Mouse (Mus musculus) hindbrain, embryonic 12.5 days (tissue): ENCODE measurements around the gene Lamc1. TPM values are rescaled to one million over a fixed set of nuclear protein-coding genes. Genes with fewer than 3 reads are reported as not detected.
"Not testable (repeated sequence)": the region's sequence is repeated elsewhere in the genome, so short reads cannot be mapped to it uniquely, and the experiment has no call there.

Experiments
- ATAC-seq: fragments of 200-750 bp; cut with Nextera tagmentation; 2 replicates; pipeline ENCODE4 v1.8.0; 2017; ENCODE audit warnings: moderate TSS enrichment; ENCODE audit not compliant: low FRiP score
- H3K27ac ChIP-seq: fragments of 300-500 bp; sonication (generic); 2 replicates; pipeline ENCODE4 v1.5.1; 2016; ENCODE audit warnings: mild to moderate bottlenecking
- H3K27me3 ChIP-seq: fragments of 300-500 bp; sonication (generic); 2 replicates; pipeline ENCODE4 v1.6.1; 2016; ENCODE audit warnings: mild to moderate bottlenecking
- H3K36me3 ChIP-seq: fragments of 300-500 bp; sonication (generic); 2 replicates; pipeline ENCODE4 v1.6.1; 2016; ENCODE audit warnings: mild to moderate bottlenecking
- H3K4me1 ChIP-seq: fragments of 300-500 bp; sonication (generic); 2 replicates; pipeline ENCODE4 v1.6.1; 2016
- H3K4me2 ChIP-seq: fragments of 300-500 bp; sonication (generic); replicated peaks from 2 replicates; pipeline ENCODE4 v1.6.1; 2016; ENCODE audit warnings: mild to moderate bottlenecking
- H3K4me3 ChIP-seq: fragments of 300-500 bp; sonication (generic); 2 replicates; pipeline ENCODE4 v1.5.1; 2016; ENCODE audit warnings: mild to moderate bottlenecking
- H3K9ac ChIP-seq: fragments of 300-500 bp; sonication (generic); 2 replicates; pipeline ENCODE4 v1.6.1; 2016; ENCODE audit warnings: mild to moderate bottlenecking, moderate library complexity
- H3K9me3 ChIP-seq: fragments of 300-500 bp; sonication (generic); replicated peaks from 2 replicates; pipeline ENCODE4 v1.6.1; 2016; ENCODE audit warnings: mild to moderate bottlenecking
- WGBS: fragments of 180-500 bp; shearing (Covaris S2); methylation state at CpG from one replicate; pipeline ENCODE4 v1.1.7; 2016; 5-methylcytosine and 5-hydroxymethylcytosine counted together
- polyA plus RNA-seq: library from polyadenylated mRNA; unstranded; fragments of >200 nt; fragmentation: Nextera tagmentation; extraction: Ambion mirVana; gene quantifications from 2 replicates; pipeline ENCODE4 v1.2.1, GENCODE M21; 2016

Gene Lamc1
- polyA plus RNA-seq, 1 experiment from 2014 or later: 35.7 TPM

DNA sequence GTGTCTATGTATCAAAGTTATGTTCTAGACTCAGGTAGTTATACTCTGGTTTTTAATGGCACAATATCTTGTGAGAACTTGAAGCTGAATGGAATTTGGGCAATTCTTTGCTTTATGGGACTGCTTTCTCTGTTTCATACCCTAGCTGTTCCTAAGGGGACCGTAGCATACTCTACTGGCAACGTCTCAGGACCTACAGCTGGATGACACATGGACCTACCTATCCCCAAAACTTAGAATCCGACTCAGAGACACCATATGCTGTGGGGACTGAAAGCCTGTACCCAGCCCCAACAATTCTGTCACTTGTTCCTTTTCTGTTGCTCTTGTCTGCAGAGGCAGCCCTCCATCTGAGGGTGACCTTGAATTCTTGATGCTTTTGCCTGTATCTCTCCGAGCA is 23.3 kb downstream of the Lamc1 start:
- WGBS: 79% methylated on average over 4 of the region's 4 CpGs
- H3K27ac ChIP-seq: no peak overlapping the region
- no peak overlapping the region for H3K4me3 ChIP-seq
- H3K36me3 ChIP-seq: no peaks in the 10 kb centered on the region
- no peak overlapping the region for H3K9ac ChIP-seq
- no peak for ATAC-seq
- peaks cover 18% of the 10 kb centered on the region for H3K4me1 ChIP-seq
- H3K9me3 ChIP-seq: no peaks in the 10 kb centered on the region
- H3K4me2 ChIP-seq: no peak overlapping the region
- no peaks in the 10 kb centered on the region for H3K27me3 ChIP-seq

DNA sequence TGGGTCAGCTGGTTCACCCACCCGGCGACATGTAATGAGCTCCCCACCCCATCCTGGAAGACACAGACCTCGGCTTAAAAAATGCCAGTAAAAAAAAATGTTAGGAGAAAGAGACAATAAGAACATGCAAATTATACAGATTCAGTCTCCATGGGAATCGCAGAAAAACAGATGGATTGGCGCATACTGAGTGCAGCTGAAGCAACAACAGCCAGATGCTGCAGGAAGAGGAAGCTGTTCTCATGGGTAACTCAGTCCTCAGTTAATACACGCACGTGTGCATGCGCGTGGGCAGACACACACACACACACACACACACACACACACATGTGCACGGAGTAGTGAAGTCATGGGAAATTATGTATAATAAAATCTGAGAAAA is 23.7 kb downstream of the Lamc1 start:
- Histone ChIP-seq H3K4me2 (no peak overlapping the region), H3K36me3 (no peaks in the 10 kb centered on the region), H3K9ac (no peak overlapping the region), H3K4me1 (peaks cover 18% of the 10 kb centered on the region), H3K27me3 (no peaks in the 10 kb centered on the region), H3K9me3 (no peaks in the 10 kb centered on the region), H3K4me3 (no peak overlapping the region), H3K27ac (no peak overlapping the region)
- WGBS: 55% methylated on average over 10 of the region's 10 CpGs
- no peak for ATAC-seq

DNA sequence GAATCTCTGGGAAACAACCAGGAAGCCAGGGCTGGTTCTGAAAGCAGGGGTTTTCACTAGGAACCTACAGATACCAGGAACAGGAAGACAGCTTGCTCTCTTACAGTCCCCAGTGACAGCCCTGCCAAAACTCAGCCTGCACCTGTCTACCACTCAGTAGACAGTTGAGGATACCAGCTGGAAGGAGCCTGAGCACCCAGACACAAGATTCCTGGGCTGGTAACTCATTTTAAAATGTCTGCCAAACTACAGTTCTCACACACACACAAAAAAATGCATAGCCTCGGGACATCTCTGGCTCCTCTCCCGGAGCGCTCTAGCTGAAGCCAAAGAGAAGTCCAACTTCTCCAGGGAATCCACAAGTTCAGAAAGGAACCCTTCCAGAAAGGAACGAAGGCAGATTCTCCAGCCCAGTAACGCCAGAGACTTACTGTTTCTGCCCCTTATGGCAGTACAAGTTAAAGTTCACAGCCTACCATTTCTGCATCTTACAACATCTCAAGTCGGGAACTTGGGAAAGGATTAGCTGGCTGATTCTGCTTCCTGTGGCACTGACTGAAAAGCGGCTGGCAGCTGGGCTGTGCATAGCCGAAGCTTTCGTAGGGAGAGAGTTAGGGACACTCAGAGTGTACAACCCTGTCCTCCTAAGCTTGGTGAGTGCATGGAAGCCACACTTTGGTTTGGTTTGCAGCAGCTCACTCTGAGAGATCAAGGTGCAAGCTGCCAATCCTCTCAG is 24.2 kb downstream of the Lamc1 start:
- no peaks in the 10 kb centered on the region for H3K36me3 ChIP-seq
- H3K4me3 ChIP-seq: no peak overlapping the region
- no peak overlapping the region for H3K4me2 ChIP-seq
- no peaks in the 10 kb centered on the region for H3K27me3 ChIP-seq
- no peak overlapping the region for H3K9ac ChIP-seq
- peaks cover 18% of the 10 kb centered on the region for H3K4me1 ChIP-seq
- H3K9me3 ChIP-seq: no peaks in the 10 kb centered on the region
- no peak overlapping the region for H3K27ac ChIP-seq
- ATAC-seq: no peak
- 74% methylated on average over 9 of the region's 9 CpGs for WGBS

DNA sequence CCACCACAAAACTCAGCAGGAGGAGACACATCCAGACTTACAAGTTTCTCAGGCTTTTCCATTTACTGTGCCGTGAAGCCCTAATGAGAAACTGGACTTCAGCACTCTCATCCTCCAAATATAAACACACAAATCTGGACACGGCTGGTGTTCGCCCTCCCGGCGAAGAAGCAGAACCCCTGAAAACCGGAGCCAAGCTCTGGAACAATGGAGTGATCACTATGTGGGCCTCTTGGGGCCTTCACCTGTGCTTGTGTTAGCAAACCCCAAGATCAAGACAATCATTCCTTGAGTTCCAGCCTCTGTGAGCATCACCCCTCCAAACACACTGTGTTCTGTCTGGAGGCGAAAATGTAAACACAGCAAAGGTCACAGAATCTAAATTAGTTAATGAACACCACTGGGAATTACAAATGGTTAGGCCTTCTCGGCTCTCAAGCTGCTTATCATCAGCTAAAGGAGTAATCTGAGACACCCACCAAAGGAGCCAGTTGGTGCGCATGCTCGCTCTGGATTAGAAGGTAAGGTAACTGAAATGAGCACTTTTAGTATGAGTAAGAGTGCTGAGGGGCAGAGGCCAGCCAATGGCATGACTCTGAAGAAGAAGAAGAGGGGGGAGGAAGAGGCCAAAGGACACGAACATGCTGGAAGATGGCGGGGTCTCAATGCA is 24.9 kb downstream of the Lamc1 start:
- no peaks in the 10 kb centered on the region for H3K27me3 ChIP-seq
- no peak overlapping the region for H3K27ac ChIP-seq
- H3K4me3 ChIP-seq: no peak overlapping the region
- H3K4me2 ChIP-seq: no peak overlapping the region
- H3K9me3 ChIP-seq: no peaks in the 10 kb centered on the region
- no peak for ATAC-seq
- 73% methylated on average over 12 of the region's 12 CpGs for WGBS
- H3K9ac ChIP-seq: no peak overlapping the region
- peaks cover 18% of the 10 kb centered on the region for H3K4me1 ChIP-seq
- H3K36me3 ChIP-seq: no peaks in the 10 kb centered on the region

DNA sequence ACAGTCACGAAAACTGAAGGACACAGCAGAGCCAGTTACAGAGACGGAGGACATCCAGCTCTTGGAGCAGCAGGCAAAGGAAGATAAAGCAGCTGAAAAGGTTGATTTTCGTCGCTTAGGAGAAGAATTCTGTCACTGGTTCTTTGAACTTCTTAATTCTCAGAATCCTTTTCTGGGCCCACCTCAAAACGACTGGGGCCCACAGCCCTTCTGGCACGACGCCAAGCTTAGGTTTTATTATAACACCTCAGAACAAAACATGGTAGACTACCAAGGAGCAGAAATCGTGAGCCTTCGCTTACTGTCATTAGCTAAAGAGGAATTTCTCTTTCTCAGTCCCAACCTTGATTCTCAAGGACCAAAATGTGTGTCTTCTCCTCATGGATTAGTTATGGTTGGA is 26.9 kb downstream of the Lamc1 start:
- ATAC-seq, H3K4me2 ChIP-seq: not testable (repeated sequence)
- WGBS: 91% methylated on average over 9 of the region's 9 CpGs

DNA sequence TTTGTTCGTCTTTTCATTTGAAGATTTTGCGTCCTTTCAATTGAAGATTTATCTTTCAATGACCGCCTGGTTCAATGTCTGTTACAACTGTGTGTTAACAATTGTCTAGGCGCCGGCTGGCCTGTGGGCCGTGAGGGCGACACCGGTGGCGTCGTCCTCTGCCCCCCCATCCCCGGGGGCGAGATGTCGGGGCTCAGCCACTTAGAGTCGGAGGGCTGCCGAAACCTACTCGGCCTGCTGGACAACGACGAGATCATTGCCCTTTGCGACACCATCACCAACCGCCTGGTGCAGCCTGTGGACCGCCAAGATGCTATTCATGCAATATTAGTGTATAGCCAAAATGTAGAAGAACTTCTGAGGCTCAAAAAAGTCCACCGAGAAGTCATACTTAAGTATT is 27.3 kb downstream of the Lamc1 start:
- H3K4me3 ChIP-seq, ATAC-seq, H3K27me3 ChIP-seq, H3K9ac ChIP-seq, H3K9me3 ChIP-seq, H3K27ac ChIP-seq, H3K4me2 ChIP-seq, H3K36me3 ChIP-seq: not testable (repeated sequence)
- H3K4me1 ChIP-seq: peaks cover 18% of the 10 kb centered on the region
- WGBS: 95% methylated on average over 22 of the region's 22 CpGs

More for the DNA sequence above, 26.9 kb downstream of the Lamc1 start:
- not testable (repeated sequence) for H3K36me3 ChIP-seq, H3K9me3 ChIP-seq, H3K27ac ChIP-seq, H3K4me3 ChIP-seq, H3K27me3 ChIP-seq, H3K9ac ChIP-seq
- peaks cover 18% of the 10 kb centered on the region for H3K4me1 ChIP-seq

DNA sequence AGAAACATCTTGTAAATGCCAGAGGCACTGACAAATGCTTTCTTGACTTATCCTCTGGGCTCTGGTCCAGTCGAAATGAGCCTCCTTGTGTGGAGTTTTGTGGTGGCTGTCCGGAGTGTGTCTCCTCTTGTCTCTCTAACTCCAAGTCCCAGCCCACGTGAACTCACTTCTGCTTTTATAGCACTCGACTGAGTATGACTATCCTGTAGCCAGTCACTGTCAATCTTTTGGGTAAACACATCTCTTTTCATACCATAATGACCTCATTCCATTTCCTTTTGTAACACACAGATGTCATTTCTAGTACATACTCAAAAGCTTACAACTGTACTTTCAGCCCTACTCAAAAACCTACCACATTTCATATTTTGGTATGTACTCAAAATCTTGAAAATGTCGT is 33.1 kb downstream of the Lamc1 start:
- not testable (repeated sequence) for H3K4me1 ChIP-seq, H3K36me3 ChIP-seq, H3K9me3 ChIP-seq, H3K27ac ChIP-seq, H3K9ac ChIP-seq, H3K27me3 ChIP-seq, ATAC-seq, H3K4me3 ChIP-seq, H3K4me2 ChIP-seq
- 88% methylated on average over 5 of the region's 5 CpGs for WGBS

DNA sequence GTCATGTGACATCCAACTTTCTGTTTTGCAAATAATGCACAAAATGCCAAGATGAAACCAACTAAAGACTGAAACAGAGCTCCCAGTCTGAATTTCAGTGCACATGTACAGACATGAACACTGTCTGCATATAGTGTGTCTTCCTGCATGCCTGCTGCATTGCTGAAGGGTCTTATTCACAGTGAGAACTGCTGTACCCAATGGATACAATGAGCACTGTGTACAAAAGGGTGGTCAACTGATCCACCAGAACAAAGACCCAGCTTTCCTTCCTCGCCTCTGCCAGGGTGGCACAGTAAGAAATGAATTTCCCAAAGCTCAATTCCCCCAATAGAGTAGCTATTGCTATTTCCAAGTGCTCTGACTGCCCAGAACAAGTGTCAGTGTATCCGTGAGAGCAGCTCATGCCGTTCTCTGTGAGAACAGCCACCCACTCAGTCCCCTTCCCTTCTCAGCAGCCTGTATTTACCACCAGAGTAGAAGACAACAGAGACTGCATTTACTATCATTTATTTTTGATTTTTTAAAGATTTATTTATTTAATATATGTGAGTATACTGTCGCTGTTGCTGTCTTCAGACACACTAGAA is 34.7 kb downstream of the Lamc1 start:
- not testable (repeated sequence) for ATAC-seq, H3K36me3 ChIP-seq, H3K4me2 ChIP-seq, H3K4me1 ChIP-seq, H3K27ac ChIP-seq, H3K9me3 ChIP-seq, H3K9ac ChIP-seq, H3K27me3 ChIP-seq, H3K4me3 ChIP-seq
- WGBS: 67% methylated on average over 4 of the region's 4 CpGs

DNA sequence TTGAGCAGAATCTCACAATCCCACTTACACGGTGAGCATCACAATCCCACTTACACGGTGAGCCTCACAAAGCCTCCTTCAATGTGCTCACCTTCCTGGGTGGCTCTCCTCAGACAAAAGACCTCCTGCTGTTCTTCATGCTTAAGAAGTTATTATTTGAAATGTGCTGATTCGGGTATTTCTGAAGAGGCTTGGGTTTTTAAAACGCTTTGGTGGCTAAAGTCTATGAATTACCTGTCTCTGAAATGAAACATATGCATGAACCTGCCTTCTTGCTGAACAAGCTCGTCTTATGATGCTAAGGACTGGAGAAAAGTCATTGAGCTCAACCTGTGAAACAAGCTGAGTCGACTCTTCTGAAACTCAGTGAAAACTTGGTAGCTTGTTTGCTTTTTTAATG is 36.6 kb downstream of the Lamc1 start:
- H3K27me3 ChIP-seq: no peaks in the 10 kb centered on the region
- 73% methylated on average over 6 of the region's 6 CpGs for WGBS
- H3K9me3 ChIP-seq: no peaks in the 10 kb centered on the region
- H3K4me3 ChIP-seq: no peak overlapping the region
- no peak overlapping the region for H3K9ac ChIP-seq
- no peaks in the 10 kb centered on the region for H3K36me3 ChIP-seq
- ATAC-seq: no peak
- no peak overlapping the region for H3K27ac ChIP-seq
- H3K4me2 ChIP-seq: no peak overlapping the region
- H3K4me1 ChIP-seq: peaks cover 19% of the 10 kb centered on the region

DNA sequence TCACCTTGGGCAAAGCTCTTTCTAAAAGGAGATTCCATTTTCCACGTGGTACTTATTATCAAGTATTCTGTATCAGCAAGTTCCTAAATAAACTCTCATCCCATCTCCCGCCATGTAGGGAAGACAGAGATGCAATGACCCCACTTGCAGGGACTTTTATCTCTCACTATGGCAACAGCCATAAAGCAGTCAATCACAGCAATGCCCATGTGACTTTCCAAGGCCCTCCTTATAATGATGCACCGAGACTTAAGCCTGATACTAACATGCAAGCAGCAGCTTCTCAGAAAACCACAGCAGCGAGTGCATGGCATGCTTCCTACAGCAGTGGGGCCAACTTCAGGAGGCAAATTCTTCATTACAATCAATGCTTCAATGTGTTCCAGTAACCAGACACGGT is 39.7 kb downstream of the Lamc1 start:
- H3K9ac ChIP-seq: no peak overlapping the region
- peaks cover 19% of the 10 kb centered on the region for H3K4me1 ChIP-seq
- no peaks in the 10 kb centered on the region for H3K36me3 ChIP-seq
- H3K9me3 ChIP-seq: no peaks in the 10 kb centered on the region
- 54% methylated on average over 5 of the region's 5 CpGs for WGBS
- no peak overlapping the region for H3K27ac ChIP-seq
- no peaks in the 10 kb centered on the region for H3K27me3 ChIP-seq
- no peak for ATAC-seq
- no peak overlapping the region for H3K4me2 ChIP-seq
- H3K4me3 ChIP-seq: no peak overlapping the region

DNA sequence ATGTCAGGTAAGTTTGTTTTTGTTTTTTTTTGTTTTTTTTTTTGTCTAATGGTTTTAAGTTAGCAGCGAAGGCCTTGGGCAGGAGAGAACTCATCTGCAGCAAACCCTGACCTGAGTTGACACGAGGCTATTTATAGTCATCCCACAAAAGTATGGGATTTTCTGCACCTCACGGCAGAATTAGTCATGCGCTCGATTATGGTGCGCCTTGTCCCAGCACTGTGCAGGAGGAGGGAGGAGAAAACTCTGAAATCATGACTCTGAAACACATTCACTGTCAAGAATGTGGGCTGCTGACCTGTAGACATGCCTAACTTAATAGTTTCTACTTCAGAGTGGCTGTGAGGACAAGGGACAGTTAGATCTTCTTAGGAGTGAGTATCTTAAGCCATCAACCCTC is 40.4 kb downstream of the Lamc1 start:
- H3K9ac ChIP-seq: no peak overlapping the region
- H3K27ac ChIP-seq: no peak overlapping the region
- H3K4me3 ChIP-seq: no peak overlapping the region
- H3K4me1 ChIP-seq: peaks cover 19% of the 10 kb centered on the region
- H3K9me3 ChIP-seq: no peaks in the 10 kb centered on the region
- no peak for ATAC-seq
- no peaks in the 10 kb centered on the region for H3K27me3 ChIP-seq
- H3K36me3 ChIP-seq: no peaks in the 10 kb centered on the region
- H3K4me2 ChIP-seq: no peak overlapping the region
- 63% methylated on average over 6 of the region's 6 CpGs for WGBS

DNA sequence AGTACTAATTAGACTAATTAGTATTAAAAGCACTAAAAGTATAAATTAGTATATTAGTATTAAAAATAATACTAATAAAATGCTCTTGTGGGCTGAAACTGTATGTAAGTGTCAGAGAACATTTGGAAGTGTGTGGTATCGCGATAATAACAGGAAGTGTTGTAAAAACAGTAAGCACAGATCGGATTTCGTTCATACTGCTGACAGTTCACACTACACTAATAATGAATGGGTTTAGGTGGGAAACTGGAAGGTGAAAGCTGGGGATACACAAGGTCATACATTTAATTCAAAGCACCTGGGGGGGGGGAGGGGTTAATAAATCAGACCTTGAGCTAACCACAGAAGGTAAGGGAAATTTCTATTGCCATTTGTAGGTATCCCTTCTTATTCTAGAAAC is 41.2 kb downstream of the Lamc1 start:
- H3K27me3 ChIP-seq: no peaks in the 10 kb centered on the region
- no peak overlapping the region for H3K27ac ChIP-seq
- peaks cover 19% of the 10 kb centered on the region for H3K4me1 ChIP-seq
- H3K4me2 ChIP-seq: no peak overlapping the region
- WGBS: 76% methylated on average over 4 of the region's 4 CpGs
- H3K36me3 ChIP-seq: no peaks in the 10 kb centered on the region
- ATAC-seq: no peak
- no peak overlapping the region for H3K4me3 ChIP-seq
- no peak overlapping the region for H3K9ac ChIP-seq
- H3K9me3 ChIP-seq: no peaks in the 10 kb centered on the region

DNA sequence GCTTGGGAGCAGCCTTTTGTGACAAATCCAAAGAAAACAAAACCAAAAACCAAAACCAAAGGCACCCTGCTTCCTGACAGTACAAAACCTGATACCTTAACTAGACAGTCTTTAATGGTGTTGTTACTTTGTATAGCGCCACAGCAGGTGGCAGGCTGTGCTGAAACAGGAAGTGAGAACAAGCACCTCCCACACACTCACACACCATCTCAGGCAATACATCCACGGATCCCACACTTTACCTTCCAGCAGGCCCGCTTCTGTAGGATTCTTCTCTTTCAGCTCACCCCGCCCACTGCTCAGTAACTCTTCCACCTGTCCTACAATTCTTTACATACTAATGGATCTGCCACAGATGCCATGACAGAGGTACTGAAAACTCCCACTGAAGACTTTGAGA is 44.6 kb downstream of the Lamc1 start:
- Histone ChIP-seq H3K9me3 (no peaks in the 10 kb centered on the region), H3K36me3 (no peaks in the 10 kb centered on the region), H3K9ac (no peak overlapping the region), H3K4me2 (no peak overlapping the region), H3K4me1 (peaks cover 15% of the 10 kb centered on the region), H3K4me3 (no peak overlapping the region), H3K27me3 (no peaks in the 10 kb centered on the region), H3K27ac (no peak overlapping the region)
- 85% methylated on average over 4 of the region's 4 CpGs for WGBS
- ATAC-seq: no peak
